Mouse (Mus musculus) heart, postnatal 36 days (tissue): ENCODE measurements around the gene Cyp1a2. TPM values are rescaled to one million over a fixed set of nuclear protein-coding genes. Genes with fewer than 3 reads are reported as not detected.

ENCODE experiments used
- DNase-seq, 2 experiments: peaks; one replicate each; pipeline ENCODE4 v3.0.0; 2021 to 2022
- intact Hi-C: fragments of 180-260 bp; cut with DNase I; formaldehyde crosslinking; loops from one replicate; pipeline ENCODE4 v1.15.1; 2025
- total RNA-seq, 2 experiments: library from RNA; stranded (reverse); gene quantifications; 2 replicates each; pipeline ENCODE4 v1.2.3; 2021

The Cyp1a2 gene
- total RNA-seq, 2 experiments from 2014 or later = not detected

- intact Hi-C loops = loop anchor here (1.0 kb wide), 1 partner anchor 26 kb away; no protein-coding TSS in a partner anchor
- DNase-seq = peak; percentile 85 to 89
Observed at GRCm38 (mm10) chr9:57629118-57629874, 54.2 kb downstream of the Cyp1a2 start.

GRCm38 (mm10) chr9:57628717-57629116, 54.8 kb downstream of the Cyp1a2 start:
- DNase-seq = no peak
- intact Hi-C loops = loop anchor here (1.0 kb wide), 1 partner anchor 27 kb away; no protein-coding TSS in a partner anchor

GRCm38 (mm10) chr9:57627892-57628291, 55.6 kb downstream of the Cyp1a2 start:
- intact Hi-C loops = no loop called here
- DNase-seq = peak in 1 of 2 experiments; percentile 1

GRCm38 (mm10) chr9:57627191-57627590, 56.3 kb downstream of the Cyp1a2 start:
- intact Hi-C loops = no loop called here
- DNase-seq = no peak

Other genes with a start within 250 kb of the Cyp1a2 start
- 1 to 10 TPM; 8.2 to 8.8 TPM for gene Ppcdc, start 243.6 kb downstream of the Cyp1a2 start, total RNA-seq
- 1 to 10 TPM; 5.4 to 6.4 TPM for gene Scamp5, start 215.6 kb downstream of the Cyp1a2 start, total RNA-seq
- 1 to 10 TPM; 1.0 to 2.1 TPM for gene Rpp25, start 179.7 kb downstream of the Cyp1a2 start, total RNA-seq
- gene Cox5a, start 162.4 kb downstream of the Cyp1a2 start, total RNA-seq = 1,000 to 10,000 TPM; 2,624 to 2,673 TPM
- gene Fam219b, start 146.2 kb downstream of the Cyp1a2 start, total RNA-seq = 1 to 10 TPM; 7.2 to 8.3 TPM
- 100 to 1,000 TPM; 129 to 161 TPM for gene Mpi, start 130.9 kb downstream of the Cyp1a2 start, total RNA-seq
- gene Scamp2, start 122.8 kb downstream of the Cyp1a2 start, total RNA-seq = 10 to 100 TPM; 25.8 to 29.4 TPM
- 1 to 10 TPM; 7.1 to 8.2 TPM for gene Ulk3, start 94.3 kb downstream of the Cyp1a2 start, total RNA-seq
- not detected for gene Cplx3, start 77.4 kb downstream of the Cyp1a2 start, total RNA-seq
- gene Lman1l, start 62.9 kb downstream of the Cyp1a2 start, total RNA-seq = not detected
- gene Csk, start 30.1 kb downstream of the Cyp1a2 start, total RNA-seq = 10 to 100 TPM; 26.2 to 28.5 TPM
- gene Cyp1a1, start 4.2 kb upstream of the Cyp1a2 start, total RNA-seq = not detected
- gene Edc3, start 24.8 kb upstream of the Cyp1a2 start, total RNA-seq = 1 to 10 TPM; 5.0 to 5.2 TPM
- 10 to 100 TPM; 29.4 to 39.8 TPM for gene Clk3, start 82.2 kb upstream of the Cyp1a2 start, total RNA-seq
- 1 to 10 TPM; 3.6 to 4.1 TPM for gene Arid3b, start 153.1 kb upstream of the Cyp1a2 start, total RNA-seq
- gene Ubl7, start 227.3 kb upstream of the Cyp1a2 start, total RNA-seq = 10 to 100 TPM; 78.9 to 82.4 TPM